Mouse (Mus musculus) lung, adult 2 months (tissue): ENCODE measurements around the gene Galnt16.

Experiments used
- CTCF ChIP-seq: fragments of 200-500 bp; IDR thresholded peaks from 2 replicates; pipeline ENCODE4 v1.5.1; 2011; ENCODE audit warnings: mild to moderate bottlenecking, low read length, control low read depth; ENCODE audit not compliant: insufficient read depth
- POLR2A ChIP-seq: fragments of 200-500 bp; IDR thresholded peaks from 2 replicates; pipeline ENCODE4 v1.6.1; 2011; ENCODE audit warnings: low read depth, mild to moderate bottlenecking, control low read depth, low read length, borderline replicate concordance; ENCODE audit errors: extremely low read depth

DNA sequence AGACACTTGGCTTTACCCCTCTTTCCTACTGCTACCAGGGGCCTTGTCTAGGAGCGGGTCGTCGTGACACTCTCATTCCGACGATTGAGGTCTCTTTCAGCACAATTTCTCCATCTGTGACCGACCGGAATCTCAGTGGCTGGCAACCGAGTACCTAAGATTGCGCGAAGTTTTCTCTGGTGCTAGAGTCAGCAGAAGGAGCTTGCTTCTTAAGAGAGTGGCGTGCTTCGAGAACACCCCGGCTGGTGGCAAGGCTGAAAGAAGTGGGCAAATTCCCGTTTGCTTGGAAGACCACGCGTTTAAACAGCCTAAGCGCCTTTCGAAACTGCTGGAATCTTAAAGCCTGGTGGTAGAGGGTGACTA lies 126.4 kb downstream of the Galnt16 start:
- TF ChIP-seq CTCF: no peak
- no peak for TF ChIP-seq POLR2A
